In genomic region chrX:38460887-38461286, GRCm38 (mm10) we compare ENCODE assay signal across 15 mouse cellular contexts. TPM values are rescaled to one million over a fixed set of nuclear protein-coding genes. Genes with fewer than 3 reads are reported as not detected.
DNase-seq lines count a peak whose midpoint lies in the region; ATAC-seq and TF ChIP-seq lines count a peak whose summit lies in the region.
"Had no signal": no experiment of that assay in that cellular context is flagged by ENCODE, and none has a peak within 500 bp of the region (broad histone marks: within the 10 kb centered on the region; RNA-seq: fewer than 3 reads in every experiment).

No protein-coding gene starts in this region.

- peak; percentile 86 for DNase-seq in heart, adult 11 months
- DNase-seq in kidney, postnatal 10 days = peak; percentile 8
- no peak for DNase-seq in kidney, adult 9 months
- no peak for DNase-seq in ovary, postnatal 10 days (ENCODE audit: low spot score)
- no peak for DNase-seq in retina, embryonic 14.5 days (ENCODE audit: low spot score)
- DNase-seq: cerebellum, adult 9-10 months; lung, postnatal 36 days; right cerebral cortex, adult 18-20 months had no signal

- no peak for TF ChIP-seq CTCF in bone marrow macrophage, adult 2 months (IDR thresholded peaks at IDR 0.05; ENCODE audit: low read depth, low read length)

- no peak overlapping the region for H3K27ac ChIP-seq in heart, embryonic 11.5 days (ENCODE audit: low read depth, low read length)
- peak overlapping the region; percentile 70 for H3K27ac ChIP-seq in bone marrow macrophage, adult 2 months (ENCODE audit: insufficient read depth, low read depth, low read length)
- H3K27ac ChIP-seq: limb, embryonic 12.5 days had no signal

- H3K27me3 ChIP-seq in heart, embryonic 11.5 days (ENCODE audit: control insufficient read depth, insufficient read depth, low read length) = no peaks in the 10 kb centered on the region
- H3K27me3 ChIP-seq: limb, embryonic 12.5 days had no signal

- H3K36me3 ChIP-seq in heart, embryonic 11.5 days (ENCODE audit: control insufficient read depth, insufficient read depth, low read length) = no peaks in the 10 kb centered on the region
- H3K36me3 ChIP-seq: limb, embryonic 12.5 days had no signal

- no peak overlapping the region for H3K9ac ChIP-seq in heart, embryonic 11.5 days (ENCODE audit: low read depth, low read length)
- H3K9ac ChIP-seq: limb, embryonic 12.5 days had no signal

- 44% methylated on average over 3 of the region's 3 CpGs for WGBS in heart, embryonic 11.5 days (ENCODE audit: insufficient replicate concordance)

- no peak for ATAC-seq in heart, embryonic 11.5 days (replicated peaks; ENCODE audit: insufficient number of reproducible peaks, low FRiP score, low TSS enrichment)
- ATAC-seq in megakaryocyte, adult 5-6 weeks (ENCODE audit: poor library complexity, severe bottlenecking) = peak; percentile 38; the same call in 1 of the 2 replicates
- ATAC-seq: intestine, postnatal 0 days; midbrain, embryonic 16.5 days had no signal

- H3K9me3 ChIP-seq in heart, embryonic 11.5 days (replicated peaks; ENCODE audit: control insufficient read depth, low read length) = no peaks in the 10 kb centered on the region
- H3K9me3 ChIP-seq: limb, embryonic 12.5 days had no signal

- H3K4me1 ChIP-seq in heart, embryonic 11.5 days (ENCODE audit: control insufficient read depth, insufficient read depth, low read length) = no peaks in the 10 kb centered on the region
- H3K4me1 ChIP-seq in bone marrow macrophage, adult 2 months (ENCODE audit: control insufficient read depth, insufficient read depth, low read length) = peaks cover 33% of the 10 kb centered on the region
- H3K4me1 ChIP-seq: limb, embryonic 12.5 days had no signal

- TF ChIP-seq POLR2A in bone marrow macrophage, adult 2 months (IDR thresholded peaks at IDR 0.05; ENCODE audit: borderline replicate concordance, low read depth, low read length) = no peak

- no peak overlapping the region for H3K4me3 ChIP-seq in heart, embryonic 11.5 days (ENCODE audit: low read depth, low read length)
- H3K4me3 ChIP-seq in bone marrow macrophage, adult 2 months (ENCODE audit: insufficient read depth, low read length) = no peak overlapping the region
- H3K4me3 ChIP-seq: erythroblast, embryonic 14.5 days; limb, embryonic 12.5 days had no signal

- H3K4me2 ChIP-seq in heart, embryonic 11.5 days = no peak overlapping the region
- H3K4me2 ChIP-seq: limb, embryonic 12.5 days had no signal

RNA-seq across cellular contexts. Expression of gene Lamp2, which starts 4.6 kb away (rescaled TPM):
- polyA plus RNA-seq in heart, embryonic 11.5 days (2014; fragmentation: Nextera tagmentation; extraction: Ambion mirVana) = 137 and 160 TPM in 2 replicates
- 673 and 727 TPM in 2 replicates for polyA plus RNA-seq in bone marrow macrophage, adult 2 months (2012; ENCODE audit: insufficient read depth, insufficient read length, missing spikeins)
- 464 and 491 TPM in 2 replicates for total RNA-seq in megakaryocyte, adult 5-6 weeks (2015)
- 317 and 338 TPM in 2 replicates for total RNA-seq in megakaryocyte, adult 5-6 weeks (2017)

Comparison
In these comparisons a context has a peak if more than half of its experiments do, and no peak if none do; other contexts are left out.
1. DNase-seq: peak in heart, adult 11 months (single experiment) and kidney, postnatal 10 days (single experiment); none in kidney, adult 9 months (single experiment), ovary, postnatal 10 days (single experiment) and retina, embryonic 14.5 days (single experiment).